Mouse (Mus musculus) liver, embryonic 11.5 days (tissue): ENCODE data around the gene Zfp663. TPM values are rescaled to one million over a fixed set of nuclear protein-coding genes. Genes with fewer than 3 reads are reported as not detected.

Source experiments
- ATAC-seq: fragments of 200-750 bp; cut with Nextera tagmentation; replicated peaks from 2 replicates; pipeline ENCODE4 v1.8.0; 2017; ENCODE audit warnings: moderate number of reproducible peaks, mild to moderate bottlenecking, moderate TSS enrichment, moderate library complexity; ENCODE audit not compliant: low FRiP score
- DNase-seq: peaks from one replicate; pipeline ENCODE4 v3.0.0-alpha.2; 2017; ENCODE audit warnings: low spot score
- H3K27ac ChIP-seq: fragments of 300-500 bp; sonication (generic); 2 replicates; pipeline ENCODE4 v1.5.1; 2014; ENCODE audit warnings: mild to moderate bottlenecking, low read depth, low read length, control low read depth
- H3K27me3 ChIP-seq: fragments of 300-500 bp; sonication (generic); replicated peaks from 2 replicates; pipeline ENCODE4 v1.6.1; 2014; ENCODE audit warnings: low read length, mixed read lengths; ENCODE audit not compliant: control insufficient read depth, insufficient read depth
- H3K36me3 ChIP-seq: fragments of 300-500 bp; sonication (generic); 2 replicates; pipeline ENCODE4 v1.6.1; 2014; ENCODE audit warnings: mild to moderate bottlenecking, low read length, moderate library complexity, mixed read lengths; ENCODE audit not compliant: control insufficient read depth, insufficient read depth
- H3K4me1 ChIP-seq: fragments of 300-500 bp; sonication (generic); replicated peaks from 2 replicates; pipeline ENCODE4 v1.6.1; 2014; ENCODE audit warnings: low read length, mixed read lengths; ENCODE audit not compliant: control insufficient read depth, insufficient read depth
- H3K4me2 ChIP-seq: fragments of 300-500 bp; sonication (generic); 2 replicates; pipeline ENCODE4 v1.6.1; 2014; ENCODE audit warnings: mild to moderate bottlenecking, control low read depth, moderate library complexity
- H3K4me3 ChIP-seq: fragments of 300-500 bp; sonication (generic); 2 replicates; pipeline ENCODE4 v1.5.1; 2014; ENCODE audit warnings: low read depth, low read length, control low read depth
- H3K9ac ChIP-seq: fragments of 300-500 bp; sonication (generic); 2 replicates; pipeline ENCODE4 v1.6.1; 2014; ENCODE audit warnings: low read depth, low read length, control low read depth
- H3K9me3 ChIP-seq: fragments of 300-500 bp; sonication (generic); 2 replicates; pipeline ENCODE4 v1.6.1; 2016; ENCODE audit warnings: low read length, inconsistent platforms, mixed read lengths; ENCODE audit not compliant: control insufficient read depth
- WGBS: fragments of 180-500 bp; shearing (Covaris S2); extraction: QIAGEN DNeasy Blood & Tissue Kit; methylation state at CpG from one replicate; pipeline ENCODE4 v1.1.7; 2014; 5-methylcytosine and 5-hydroxymethylcytosine counted together
- polyA plus RNA-seq: library from polyadenylated mRNA; unstranded; fragments of >200 nt; fragmentation: Nextera tagmentation; extraction: Ambion mirVana; gene quantifications from 2 replicates; pipeline ENCODE4 v1.2.1, GENCODE M21; 2014

Gene Zfp663
- 0.07 and 0.29 TPM in 2 replicates for polyA plus RNA-seq

DNA sequence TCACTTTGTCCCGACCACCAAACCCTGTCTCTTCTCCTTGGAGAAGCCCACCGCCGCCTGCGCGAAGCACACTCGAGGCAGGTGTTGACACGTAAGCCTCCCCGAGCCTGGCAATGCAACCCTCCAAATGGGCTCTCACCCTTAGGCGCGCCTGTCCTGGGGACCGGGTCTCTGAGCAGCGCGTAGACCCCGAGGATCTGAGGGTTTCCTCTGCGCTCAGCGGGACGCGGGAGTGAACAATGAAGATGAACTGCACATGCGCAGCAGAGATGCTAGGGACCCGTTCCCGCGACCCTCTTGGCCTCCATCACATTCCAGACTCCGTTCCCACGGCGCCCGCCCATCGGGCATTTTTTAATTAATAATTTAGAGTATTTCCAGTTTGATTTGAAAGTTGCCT lies at the start of gene Zfp663:
TSS of gene Zfp663 (minus strand) at position 234 of the 400 bp plus-strand sequence.
- 4% methylated on average over 27 of the region's 27 CpGs for WGBS
- H3K27ac ChIP-seq: no peak within 1 kb of the TSS
- peak within 1 kb of the TSS; percentile 52 for H3K4me2 ChIP-seq
- ATAC-seq: no peak
- no peaks in the 10 kb centered on the region for H3K36me3 ChIP-seq
- H3K4me3 ChIP-seq: peak within 1 kb of the TSS; percentile 22; the same call in 1 of the 2 replicates
- H3K4me1 ChIP-seq: peaks cover 9% of the 10 kb centered on the region
- DNase-seq: no peak
- no peaks in the 10 kb centered on the region for H3K9me3 ChIP-seq
- H3K27me3 ChIP-seq: peaks cover 14% of the 10 kb centered on the region
- H3K9ac ChIP-seq: no peak within 1 kb of the TSS

DNA sequence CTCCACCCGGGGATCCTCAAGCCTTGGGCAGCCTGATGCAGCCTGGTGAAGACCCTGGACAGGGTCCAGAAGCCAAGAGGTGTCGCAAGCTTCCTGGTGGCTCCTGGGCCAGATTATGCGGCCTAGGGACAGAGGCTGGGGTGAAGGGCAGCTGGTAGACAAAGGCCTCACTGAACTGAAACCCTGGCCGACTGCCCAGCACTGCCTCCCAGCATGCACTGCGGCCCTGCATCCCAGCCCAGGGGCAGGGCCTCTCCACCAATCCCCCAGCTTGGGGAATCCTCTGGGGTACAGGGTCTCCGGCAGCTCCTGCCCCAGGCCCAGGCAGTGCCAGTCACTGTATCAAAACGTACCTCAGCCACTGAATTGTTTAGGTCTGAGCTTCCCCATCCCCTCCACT lies 48.8 kb upstream of the Zfp663 start:
- no peaks in the 10 kb centered on the region for H3K36me3 ChIP-seq
- H3K27me3 ChIP-seq: no peaks in the 10 kb centered on the region
- DNase-seq (no peak), ATAC-seq (no peak)
- WGBS: 80% methylated on average over 7 of the region's 7 CpGs
- H3K9me3 ChIP-seq: no peaks in the 10 kb centered on the region
- no peak overlapping the region for H3K27ac ChIP-seq
- no peak overlapping the region for H3K4me3 ChIP-seq
- peaks cover 18% of the 10 kb centered on the region for H3K4me1 ChIP-seq
- no peak overlapping the region for H3K4me2 ChIP-seq
- H3K9ac ChIP-seq: no peak overlapping the region

DNA sequence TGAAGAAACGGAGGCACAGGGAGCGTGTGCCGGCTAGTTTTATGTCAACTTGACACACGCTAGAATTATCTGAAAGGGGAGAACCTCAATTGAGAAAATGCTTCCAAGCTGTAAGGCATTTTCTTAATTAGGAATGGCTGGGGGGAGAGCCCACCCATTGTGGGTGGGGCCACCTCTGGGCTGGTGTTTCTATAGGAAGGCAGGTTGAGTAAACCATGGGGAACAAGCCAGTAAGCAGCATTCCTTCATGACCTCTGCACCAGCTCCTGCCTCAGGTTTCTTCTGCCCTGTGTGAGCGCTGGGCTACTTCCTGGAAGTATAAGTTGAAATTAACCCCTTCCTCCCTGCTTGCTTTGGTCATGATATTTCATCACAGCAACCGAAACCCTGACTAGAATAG lies 47.3 kb upstream of the Zfp663 start:
- H3K9ac ChIP-seq: no peak overlapping the region
- no peaks in the 10 kb centered on the region for H3K27me3 ChIP-seq
- no peak overlapping the region for H3K4me3 ChIP-seq
- H3K4me1 ChIP-seq: peaks cover 18% of the 10 kb centered on the region
- H3K36me3 ChIP-seq: no peaks in the 10 kb centered on the region
- no peak overlapping the region for H3K4me2 ChIP-seq
- ATAC-seq (no peak), DNase-seq (no peak)
- WGBS: 65% methylated on average over 6 of the region's 6 CpGs
- no peaks in the 10 kb centered on the region for H3K9me3 ChIP-seq
- H3K27ac ChIP-seq: no peak overlapping the region

DNA sequence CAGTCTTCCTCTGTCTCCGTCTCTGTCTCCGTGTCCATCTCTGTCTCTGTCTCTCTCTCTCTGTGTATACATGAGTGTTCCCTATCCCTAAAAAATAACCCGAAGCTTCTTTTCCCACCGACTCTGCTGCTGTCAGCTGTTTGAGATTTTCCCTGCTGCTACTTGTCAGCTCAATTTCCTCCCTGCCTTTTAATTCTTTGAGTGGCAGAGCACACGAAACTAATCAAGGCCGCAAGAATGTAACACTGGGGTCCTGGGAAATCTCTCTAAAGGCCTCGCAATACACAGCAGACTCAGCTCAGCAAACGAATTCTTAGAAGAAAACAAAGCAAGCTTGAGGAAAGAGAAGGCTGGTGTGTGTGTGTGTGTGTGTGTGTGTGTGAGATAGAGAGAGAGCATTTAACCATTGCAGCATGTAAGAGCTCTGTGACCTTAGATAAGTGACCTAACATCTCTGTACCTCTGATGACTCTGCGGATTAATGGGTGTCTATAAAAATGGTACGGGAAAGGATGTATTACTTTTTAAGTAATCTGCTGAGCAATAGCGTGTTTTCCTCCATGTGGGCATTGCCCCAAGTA lies 46.7 kb upstream of the Zfp663 start:
- ATAC-seq (peak; percentile 63; the same call in 1 of the 2 replicates), DNase-seq (no peak)
- H3K4me1 ChIP-seq: peaks cover 18% of the 10 kb centered on the region
- no peaks in the 10 kb centered on the region for H3K36me3 ChIP-seq
- WGBS: 48% methylated on average over 11 of the region's 11 CpGs
- H3K9ac ChIP-seq: no peak overlapping the region
- H3K4me2 ChIP-seq: no peak overlapping the region
- no peak overlapping the region for H3K27ac ChIP-seq
- no peaks in the 10 kb centered on the region for H3K9me3 ChIP-seq
- H3K4me3 ChIP-seq: no peak overlapping the region
- H3K27me3 ChIP-seq: no peaks in the 10 kb centered on the region

- no peak for ATAC-seq
- Histone ChIP-seq H3K9ac (no peak overlapping the region), H3K9me3 (no peaks in the 10 kb centered on the region), H3K4me3 (no peak overlapping the region), H3K4me1 (peaks cover 18% of the 10 kb centered on the region), H3K27me3 (no peaks in the 10 kb centered on the region; the same call in 1 of the 2 replicates), H3K36me3 (no peaks in the 10 kb centered on the region), H3K4me2 (no peak overlapping the region), H3K27ac (no peak overlapping the region; the same call in 1 of the 2 replicates)
- WGBS: 57% methylated on average over 5 of the region's 5 CpGs
- DNase-seq: no peak
These were observed 45.8 kb upstream of the Zfp663 start for GRCm38 (mm10) chr2:165414321-165414720.

- Histone ChIP-seq H3K9me3 (no peaks in the 10 kb centered on the region), H3K4me3 (no peak overlapping the region), H3K4me1 (peaks cover 18% of the 10 kb centered on the region), H3K36me3 (no peaks in the 10 kb centered on the region), H3K27ac (no peak overlapping the region; the same call in 1 of the 2 replicates), H3K27me3 (no peaks in the 10 kb centered on the region; the same call in 1 of the 2 replicates), H3K4me2 (no peak overlapping the region), H3K9ac (no peak overlapping the region)
- DNase-seq: no peak
- WGBS: 42% methylated on average over 3 of the region's 3 CpGs
- no peak for ATAC-seq
These were observed 45.4 kb upstream of the Zfp663 start for GRCm38 (mm10) chr2:165413884-165414283.

- DNase-seq (no peak), ATAC-seq (no peak)
- no peak overlapping the region for H3K4me2 ChIP-seq
- 50% methylated on average over 10 of the region's 10 CpGs for WGBS
- no peaks in the 10 kb centered on the region; the same call in 1 of the 2 replicates for H3K27me3 ChIP-seq
- peaks cover 11% of the 10 kb centered on the region; the same call in 1 of the 2 replicates for H3K4me1 ChIP-seq
- H3K36me3 ChIP-seq: no peaks in the 10 kb centered on the region
- no peaks in the 10 kb centered on the region for H3K9me3 ChIP-seq
- H3K4me3 ChIP-seq: no peak overlapping the region
- no peak overlapping the region for H3K9ac ChIP-seq
- H3K27ac ChIP-seq: no peak overlapping the region
These were observed 39.3 kb upstream of the Zfp663 start for GRCm38 (mm10) chr2:165407700-165408301.

- H3K27ac ChIP-seq: peak overlapping the region; percentile 69
- ATAC-seq: peak; percentile 21; the same call in 1 of the 2 replicates
These were observed 36.8 kb upstream of the Zfp663 start for GRCm38 (mm10) chr2:165405351-165405750.

More at GRCm38 (mm10) chr2:165405351-165405750, 36.8 kb upstream of the Zfp663 start:
- Histone ChIP-seq H3K4me2 (peak overlapping the region; percentile 21; the same call in 1 of the 2 replicates), H3K36me3 (no peaks in the 10 kb centered on the region), H3K27me3 (no peaks in the 10 kb centered on the region; the same call in 1 of the 2 replicates), H3K9ac (no peak overlapping the region), H3K4me1 (peaks cover 17% of the 10 kb centered on the region), H3K9me3 (no peaks in the 10 kb centered on the region), H3K4me3 (no peak overlapping the region)
- 31% methylated on average over 6 of the region's 6 CpGs for WGBS
- no peak for DNase-seq
